Mouse (Mus musculus): ENCODE measurements around the gene Igsf9. TPM values are rescaled to one million over a fixed set of nuclear protein-coding genes. Genes with fewer than 3 reads are reported as not detected.
A peak's percentile ranks its signal among the peaks of the same experiment; 100 is the strongest.

The Igsf9 gene
- polyA plus RNA-seq, 3 experiments from 2014 or later = 0.50 to 1.4 TPM; not detected in 1

- no peak for ATAC-seq
These were observed 13.2 kb upstream of the Igsf9 start for GRCm38 (mm10) chr1:172468301-172468877.

GRCm38 (mm10) chr1:172469373-172469772 lies 12.2 kb upstream of the Igsf9 start:
- ATAC-seq = no peak

- no peak for ATAC-seq
These were observed 11.7 kb upstream of the Igsf9 start for GRCm38 (mm10) chr1:172469810-172470448.

- no peak for ATAC-seq
These were observed 8.7 kb upstream of the Igsf9 start for GRCm38 (mm10) chr1:172472909-172473308.

GRCm38 (mm10) chr1:172474196-172474595 lies 7.4 kb upstream of the Igsf9 start:
- no peak for ATAC-seq

GRCm38 (mm10) chr1:172475054-172475741 lies 6.4 kb upstream of the Igsf9 start, which contains the start of gene Slamf9:
Gene Slamf9, plus strand, starts transcription at chr1:172475358.
- peak; percentile 46 for ATAC-seq

- ATAC-seq = no peak
These were observed 3.6 kb upstream of the Igsf9 start for GRCm38 (mm10) chr1:172478020-172478419.

GRCm38 (mm10) chr1:172480376-172480775 lies 1.2 kb upstream of the Igsf9 start:
- no peak for ATAC-seq

- no peak for ATAC-seq
These were observed 477 bp upstream of the Igsf9 start for GRCm38 (mm10) chr1:172481111-172481510.

GRCm38 (mm10) chr1:172482518-172483360 lies 1.2 kb downstream of the Igsf9 start:
- ATAC-seq = no peak

GRCm38 (mm10) chr1:172483361-172483660 lies 1.7 kb downstream of the Igsf9 start:
- no peak for ATAC-seq

- ATAC-seq = no peak
These were observed 2.6 kb downstream of the Igsf9 start for GRCm38 (mm10) chr1:172484236-172484635.

GRCm38 (mm10) chr1:172484671-172485070 lies 3.1 kb downstream of the Igsf9 start:
- ATAC-seq = no peak

- no peak for ATAC-seq
These were observed 4.2 kb downstream of the Igsf9 start for GRCm38 (mm10) chr1:172485821-172486220.

GRCm38 (mm10) chr1:172486236-172486635 lies 4.6 kb downstream of the Igsf9 start:
- ATAC-seq = no peak

GRCm38 (mm10) chr1:172486651-172487050 lies 5.1 kb downstream of the Igsf9 start:
- no peak for ATAC-seq

GRCm38 (mm10) chr1:172487859-172488258 lies 6.3 kb downstream of the Igsf9 start:
- no peak for ATAC-seq

GRCm38 (mm10) chr1:172488831-172489230 lies 7.2 kb downstream of the Igsf9 start:
- ATAC-seq = no peak

GRCm38 (mm10) chr1:172489585-172490250 lies 8.1 kb downstream of the Igsf9 start:
- no peak for ATAC-seq

GRCm38 (mm10) chr1:172490261-172490661 lies 8.7 kb downstream of the Igsf9 start:
- ATAC-seq = peak; percentile 63

- no peak for ATAC-seq
These were observed 10.5 kb downstream of the Igsf9 start for GRCm38 (mm10) chr1:172492047-172492446.

GRCm38 (mm10) chr1:172493516-172493915 lies 11.9 kb downstream of the Igsf9 start:
- ATAC-seq = no peak

GRCm38 (mm10) chr1:172496030-172496429 lies 14.4 kb downstream of the Igsf9 start:
- ATAC-seq = no peak
